Comparison of ENCODE assay signal across 15 mouse cellular contexts in the genomic region with DNA sequence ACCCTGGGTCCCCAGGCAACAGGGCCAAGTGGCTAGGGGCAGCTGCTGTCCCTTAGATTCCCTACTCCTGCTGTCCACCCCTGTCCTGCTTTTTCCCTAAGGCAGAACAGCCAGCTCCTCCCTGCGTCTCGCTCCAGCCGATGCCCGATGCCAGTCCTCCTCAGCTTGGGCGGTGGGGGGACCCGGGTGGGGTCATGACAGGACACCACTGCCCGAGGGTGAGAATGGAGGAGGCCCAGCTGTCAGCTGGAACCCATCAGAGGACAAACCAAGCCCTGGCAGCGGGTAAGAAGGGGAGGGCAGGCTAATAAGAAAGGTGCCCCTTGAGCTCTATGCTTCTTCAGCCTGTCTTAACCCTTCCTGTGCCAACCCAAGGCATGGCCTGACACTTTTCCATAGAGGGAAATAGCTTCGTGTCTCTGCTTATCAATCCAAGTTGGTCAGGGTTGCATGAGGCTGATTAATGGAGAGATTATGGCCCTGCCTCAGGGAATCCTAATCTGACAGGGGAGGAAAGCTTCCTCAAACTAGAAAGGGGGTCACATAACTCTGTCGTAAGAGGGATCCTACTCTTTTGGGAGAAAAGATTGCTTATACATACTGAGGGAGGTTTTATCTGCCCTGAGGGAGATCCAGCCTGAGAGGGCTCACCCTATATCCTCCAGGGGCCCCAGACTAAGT. TPM values are rescaled to one million over a fixed set of nuclear protein-coding genes. Genes with fewer than 3 reads are reported as not detected.
DNase-seq lines count a peak whose midpoint lies in the region; ATAC-seq and TF ChIP-seq lines count a peak whose summit lies in the region.
"Had no signal": no experiment of that assay in that cellular context is flagged by ENCODE, and none has a peak within 500 bp of the region (broad histone marks: within the 10 kb centered on the region; RNA-seq: fewer than 3 reads in every experiment).

No protein-coding gene starts in this region.

- H3K9ac ChIP-seq in forebrain, embryonic 14.5 days (ENCODE audit: low read length), result no peak overlapping the region
- H3K9ac ChIP-seq: hindbrain, embryonic 14.5 days had no signal

- peak; percentile 24 for DNase-seq in heart, adult 8-10 months (ENCODE audit: low spot score)
- DNase-seq in heart, postnatal 36 days, result no peak
- no peak for DNase-seq in left cerebral cortex, adult 2 months (ENCODE audit: extremely low spot score in 1 of 2, low spot score in 2 of 2)
- no peak for DNase-seq in left cerebral cortex, adult 18-20 months (ENCODE audit: low spot score in 2 of 2)
- DNase-seq in embryonic facial prominence, embryonic 10.5 days (ENCODE audit: low spot score), result no peak
- DNase-seq in gastrocnemius, postnatal 14 days, result peak; percentile 70
- DNase-seq in forebrain, embryonic 14.5 days (ENCODE audit: low spot score), result no peak
- DNase-seq in thymus, postnatal 4 days, result no peak
- DNase-seq: cerebellum, adult 8-10 months had no signal

- intact Hi-C loops in heart, postnatal 36 days (cut with DNase I), result no loop called here
- intact Hi-C loops in left cerebral cortex, adult 2 months (cut with DNase I), result no loop called here
- intact Hi-C loops in gastrocnemius, postnatal 14 days (cut with DNase I; ENCODE audit: low total_unique reads), result no loop called here

- H3K27ac ChIP-seq in left cerebral cortex, adult 2 months, result peak overlapping the region; percentile 47; the same call in 1 of the 2 replicates
- peak overlapping the region; percentile 8; the same call in 1 of the 2 replicates for H3K27ac ChIP-seq in embryonic facial prominence, embryonic 10.5 days (replicated peaks)
- no peak overlapping the region for H3K27ac ChIP-seq in forebrain, embryonic 14.5 days (ENCODE audit: low read depth, low read length)
- H3K27ac ChIP-seq: hindbrain, embryonic 14.5 days had no signal

- no peak overlapping the region for H3K4me2 ChIP-seq in forebrain, embryonic 14.5 days (ENCODE audit: low read length)
- H3K4me2 ChIP-seq: hindbrain, embryonic 14.5 days; liver, embryonic 11.5 days had no signal

- H3K9me3 ChIP-seq in embryonic facial prominence, embryonic 10.5 days, result no peaks in the 10 kb centered on the region
- no peaks in the 10 kb centered on the region for H3K9me3 ChIP-seq in forebrain, embryonic 14.5 days (replicated peaks; ENCODE audit: control insufficient read depth, low read length)

- no peak for ATAC-seq in forebrain, embryonic 14.5 days
- ATAC-seq: CD4-positive, CD25-positive, alpha-beta regulatory T cell, adult 4 months had no signal

- H3K27me3 ChIP-seq in embryonic facial prominence, embryonic 10.5 days (replicated peaks; ENCODE audit: low read depth, poor library complexity, severe bottlenecking), result no peaks in the 10 kb centered on the region; the same call in 1 of the 2 replicates
- no peaks in the 10 kb centered on the region for H3K27me3 ChIP-seq in forebrain, embryonic 14.5 days (replicated peaks; ENCODE audit: control insufficient read depth, insufficient read depth, low read length)

- peaks cover 40% of the 10 kb centered on the region for H3K4me1 ChIP-seq in embryonic facial prominence, embryonic 10.5 days
- 0 out of 2 replicates have a peak, but pooled peaks cover 2% of the 10 kb centered on the region for H3K4me1 ChIP-seq in forebrain, embryonic 14.5 days (ENCODE audit: control insufficient read depth, insufficient read depth, low read length)

- H3K4me3 ChIP-seq in left cerebral cortex, adult 2 months, result no peak overlapping the region
- no peak overlapping the region for H3K4me3 ChIP-seq in embryonic facial prominence, embryonic 10.5 days
- no peak overlapping the region for H3K4me3 ChIP-seq in forebrain, embryonic 14.5 days (ENCODE audit: low read depth, low read length)

- H3K36me3 ChIP-seq in embryonic facial prominence, embryonic 10.5 days (replicated peaks), result no peaks in the 10 kb centered on the region
- H3K36me3 ChIP-seq in forebrain, embryonic 14.5 days (ENCODE audit: control insufficient read depth, insufficient read depth, low read length), result no peaks in the 10 kb centered on the region

- WGBS in embryonic facial prominence, embryonic 10.5 days, result 31% methylated on average over 10 of the region's 10 CpGs
- 74% methylated on average over 10 of the region's 10 CpGs for WGBS in forebrain, embryonic 14.5 days

- TF ChIP-seq CTCF in left cerebral cortex, adult 2 months (IDR thresholded peaks at IDR 0.05), result no peak

RNA-seq across cellular contexts. Expression of a gene that starts 27.5 kb away (rescaled TPM):
- 1 to 10 TPM in 1 of 4 experiments, under 1 TPM in 3; 0.56 to 1.2 (median 0.94) TPM for total RNA-seq in heart, adult 8-10 months (2022)
- total RNA-seq in heart, postnatal 36 days (2021), result not detected
- not detected for total RNA-seq in left cerebral cortex, adult 2 months (2021)
- not detected for total RNA-seq in left cerebral cortex, adult 18-20 months (2021)
- polyA plus RNA-seq in embryonic facial prominence, embryonic 10.5 days (2016; fragmentation: Nextera tagmentation; extraction: Ambion mirVana), result not detected in 2 replicates
- not detected for total RNA-seq in gastrocnemius, postnatal 14 days (2021)
- polyA plus RNA-seq in forebrain, embryonic 14.5 days (2014; fragmentation: Nextera tagmentation; extraction: Ambion mirVana), result 0.38 TPM in 1 of 2 replicates, not detected in the other
- total RNA-seq: megakaryocyte, adult 5-6 weeks; monocyte, adult 5-6 weeks had no signal
- polyA plus RNA-seq: CD4-positive, CD25-positive, alpha-beta regulatory T cell, adult 4 months; hindbrain, embryonic 14.5 days; liver, embryonic 11.5 days; small intestine, adult 2 months had no signal

Comparison
In these comparisons a context has a peak if more than half of its experiments do, and no peak if none do; other contexts are left out.
1. DNase-seq: peak in heart, adult 8-10 months (single experiment) and gastrocnemius, postnatal 14 days (single experiment); none in heart, postnatal 36 days (0 of 2), left cerebral cortex, adult 2 months (0 of 2), left cerebral cortex, adult 18-20 months (0 of 2), embryonic facial prominence, embryonic 10.5 days (single experiment), forebrain, embryonic 14.5 days (single experiment) and thymus, postnatal 4 days (single experiment).